Mouse (Mus musculus) kidney, embryonic 15.5 days (tissue): ENCODE results near the gene Wfdc17. TPM values are rescaled to one million over a fixed set of nuclear protein-coding genes. Genes with fewer than 3 reads are reported as not detected.

Experiments used
- ATAC-seq: fragments of 200-750 bp; cut with Nextera tagmentation; replicated peaks from 2 replicates; pipeline ENCODE4 v1.8.0; 2017; ENCODE audit warnings: moderate TSS enrichment; ENCODE audit not compliant: low FRiP score
- H3K27ac ChIP-seq: fragments of 300-500 bp; sonication (generic); 2 replicates; pipeline ENCODE4 v1.5.1; 2015; ENCODE audit warnings: mild to moderate bottlenecking, inconsistent platforms
- H3K27me3 ChIP-seq: fragments of 300-500 bp; sonication (generic); 2 replicates; pipeline ENCODE4 v1.6.1; 2015; ENCODE audit warnings: inconsistent platforms
- H3K36me3 ChIP-seq: fragments of 300-500 bp; sonication (generic); 2 replicates; pipeline ENCODE4 v1.6.1; 2015; ENCODE audit warnings: inconsistent platforms
- H3K4me1 ChIP-seq: fragments of 300-500 bp; sonication (generic); 2 replicates; pipeline ENCODE4 v1.6.1; 2015; ENCODE audit warnings: inconsistent platforms
- H3K4me2 ChIP-seq: fragments of 300-500 bp; sonication (generic); 2 replicates; pipeline ENCODE4 v1.6.1; 2015; ENCODE audit warnings: moderate library complexity, mild to moderate bottlenecking, inconsistent platforms
- H3K4me3 ChIP-seq: fragments of 300-500 bp; sonication (generic); replicated peaks from 2 replicates; pipeline ENCODE4 v1.5.1; 2015; ENCODE audit warnings: mild to moderate bottlenecking, inconsistent platforms
- H3K9ac ChIP-seq: fragments of 300-500 bp; sonication (generic); 2 replicates; pipeline ENCODE4 v1.6.1; 2015; ENCODE audit warnings: mild to moderate bottlenecking, inconsistent platforms
- H3K9me3 ChIP-seq: fragments of 300-500 bp; sonication (generic); replicated peaks from 2 replicates; pipeline ENCODE4 v1.6.1; 2016; ENCODE audit warnings: inconsistent platforms
- WGBS: fragments of 180-500 bp; shearing (Covaris S2); methylation state at CpG from one replicate; pipeline ENCODE4 v1.1.7; 2015; ENCODE audit warnings: mixed read lengths; 5-methylcytosine and 5-hydroxymethylcytosine counted together
- polyA plus RNA-seq: library from polyadenylated mRNA; unstranded; fragments of >200 nt; fragmentation: Nextera tagmentation; extraction: Ambion mirVana; gene quantifications from 2 replicates; pipeline ENCODE4 v1.2.1, GENCODE M21; 2015

Gene Wfdc17
- polyA plus RNA-seq, 1 experiment from 2014 or later: 2.2 TPM

- Histone ChIP-seq H3K27ac (no peak overlapping the region), H3K9me3 (no peaks in the 10 kb centered on the region), H3K27me3 (peaks cover 25% of the 10 kb centered on the region; the same call in 1 of the 2 replicates), H3K4me2 (no peak overlapping the region), H3K4me3 (no peak overlapping the region), H3K36me3 (no peaks in the 10 kb centered on the region), H3K4me1 (peaks cover 6% of the 10 kb centered on the region), H3K9ac (no peak overlapping the region)
- 52% methylated on average over 9 of the region's 9 CpGs for WGBS
- ATAC-seq: 0 out of 2 replicates have a peak, but pooled peaks have one; percentile 4
Observed at GRCm38 (mm10) chr11:83742731-83743355, 39.1 kb downstream of the Wfdc17 start.

GRCm38 (mm10) chr11:83743525-83743924 is 39.7 kb downstream of the Wfdc17 start:
- Histone ChIP-seq H3K27me3 (peaks cover 30% of the 10 kb centered on the region; the same call in 1 of the 2 replicates), H3K4me1 (peaks cover 6% of the 10 kb centered on the region), H3K27ac (no peak overlapping the region), H3K9ac (no peak overlapping the region), H3K4me3 (no peak overlapping the region), H3K36me3 (no peaks in the 10 kb centered on the region), H3K4me2 (no peak overlapping the region), H3K9me3 (no peaks in the 10 kb centered on the region)
- WGBS: 86% methylated on average over 3 of the region's 3 CpGs
- ATAC-seq: no peak

GRCm38 (mm10) chr11:83746152-83746551 is 42.4 kb downstream of the Wfdc17 start:
- Histone ChIP-seq H3K27ac (no peak overlapping the region), H3K9me3 (no peaks in the 10 kb centered on the region), H3K36me3 (no peaks in the 10 kb centered on the region), H3K4me3 (no peak overlapping the region), H3K4me1 (peaks cover 6% of the 10 kb centered on the region), H3K9ac (no peak overlapping the region), H3K27me3 (peaks cover 23% of the 10 kb centered on the region; the same call in 1 of the 2 replicates), H3K4me2 (no peak overlapping the region)
- no peak for ATAC-seq
- WGBS: 49% methylated on average over 4 of the region's 4 CpGs

- 71% methylated on average over 5 of the region's 5 CpGs for WGBS
- ATAC-seq: no peak
- Histone ChIP-seq H3K27ac (no peak within 1 kb of the TSS), H3K4me3 (no peak within 1 kb of the TSS), H3K9me3 (no peaks in the 10 kb centered on the region), H3K9ac (no peak within 1 kb of the TSS), H3K4me2 (no peak within 1 kb of the TSS), H3K4me1 (peaks cover 6% of the 10 kb centered on the region), H3K27me3 (peaks cover 28% of the 10 kb centered on the region), H3K36me3 (no peaks in the 10 kb centered on the region)
Observed at GRCm38 (mm10) chr11:83746681-83747080, 42.9 kb downstream of the Wfdc17 start, which contains the start of gene Wfdc21. Wfdc21 (plus strand) TSS chr11:83746940.

GRCm38 (mm10) chr11:83747376-83748265 is 43.8 kb downstream of the Wfdc17 start:
- Histone ChIP-seq H3K9ac (no peak overlapping the region), H3K36me3 (no peaks in the 10 kb centered on the region), H3K27ac (no peak overlapping the region), H3K4me2 (no peak overlapping the region), H3K4me3 (no peak overlapping the region), H3K27me3 (peaks cover 34% of the 10 kb centered on the region), H3K4me1 (peaks cover 5% of the 10 kb centered on the region), H3K9me3 (no peaks in the 10 kb centered on the region)
- ATAC-seq: no peak
- WGBS: 68% methylated on average over 6 of the region's 6 CpGs

- Histone ChIP-seq H3K4me2 (peak within 1 kb of the TSS; percentile 73), H3K27ac (peak within 1 kb of the TSS; percentile 90), H3K9me3 (no peaks in the 10 kb centered on the region), H3K4me3 (peak within 1 kb of the TSS; percentile 87), H3K9ac (peak within 1 kb of the TSS; percentile 78), H3K27me3 (peaks cover 18% of the 10 kb centered on the region), H3K4me1 (peaks cover 10% of the 10 kb centered on the region), H3K36me3 (peaks cover 31% of the 10 kb centered on the region)
- peak; percentile 94 for ATAC-seq
- under 1% methylated on average over 47 of the region's 47 CpGs for WGBS
Observed at GRCm38 (mm10) chr11:83753581-83754181, 49.9 kb downstream of the Wfdc17 start, which contains the start of gene Heatr6. Heatr6 (plus strand) TSS chr11:83753696.

- no peak for ATAC-seq
- peak overlapping the region; percentile 73 for H3K4me2 ChIP-seq
- H3K4me1 ChIP-seq: peaks cover 10% of the 10 kb centered on the region
- H3K4me3 ChIP-seq: peak overlapping the region; percentile 87
- peak overlapping the region; percentile 90 for H3K27ac ChIP-seq
- H3K36me3 ChIP-seq: peaks cover 36% of the 10 kb centered on the region
- peaks cover 12% of the 10 kb centered on the region for H3K27me3 ChIP-seq
- WGBS: 8% methylated on average over 8 of the region's 8 CpGs
- H3K9ac ChIP-seq: peak overlapping the region; percentile 78
- H3K9me3 ChIP-seq: no peaks in the 10 kb centered on the region
Observed at GRCm38 (mm10) chr11:83754227-83754626, 50.4 kb downstream of the Wfdc17 start.

Other genes starting within 250 kb of the Wfdc17 start
- 1.3 and 1.4 TPM in 2 replicates for gene Mmp28, start 240.9 kb upstream of the Wfdc17 start, polyA plus RNA-seq
- 13.6 and 17.1 TPM in 2 replicates for gene Taf15, start 230.9 kb upstream of the Wfdc17 start, polyA plus RNA-seq
- not detected in 2 replicates for gene Heatr9, start 181.8 kb upstream of the Wfdc17 start, polyA plus RNA-seq
- gene Ccl5, start 173.5 kb upstream of the Wfdc17 start, polyA plus RNA-seq: not detected in 2 replicates
- 4.7 and 6.1 TPM in 2 replicates for gene Ccl9, start 125.4 kb upstream of the Wfdc17 start, polyA plus RNA-seq
- gene Ccl6, start 110.9 kb upstream of the Wfdc17 start, polyA plus RNA-seq: 3.9 and 8.3 TPM in 2 replicates
- gene Rpl9-ps1, start 58.4 kb upstream of the Wfdc17 start, polyA plus RNA-seq: not detected in 2 replicates
- 0.37 and 0.91 TPM in 2 replicates for gene Ccl3, start 54.6 kb upstream of the Wfdc17 start, polyA plus RNA-seq
- 0.34 and 0.71 TPM in 2 replicates for gene Ccl4, start 41.4 kb upstream of the Wfdc17 start, polyA plus RNA-seq
- gene Wfdc18, start 5.0 kb downstream of the Wfdc17 start, polyA plus RNA-seq: 0.44 and 0.94 TPM in 2 replicates
- 1.0 and 1.4 TPM in 2 replicates for gene Wfdc21, start 42.9 kb downstream of the Wfdc17 start, polyA plus RNA-seq
- 22.7 and 25.2 TPM in 2 replicates for gene Heatr6, start 49.7 kb downstream of the Wfdc17 start, polyA plus RNA-seq
- 78.5 and 83.3 TPM in 2 replicates for gene Hnf1b, start 146.1 kb downstream of the Wfdc17 start, polyA plus RNA-seq
- gene Ddx52, start 238.1 kb downstream of the Wfdc17 start, polyA plus RNA-seq: 40.3 and 42.6 TPM in 2 replicates